Mouse (Mus musculus) stomach, postnatal 0 days (tissue): ENCODE results near the gene Mast4.

Source experiments
- CTCF ChIP-seq: IDR thresholded peaks from 2 replicates; pipeline ENCODE4 v1.5.1; 2016; ENCODE audit warnings: antibody characterized with exemption, low read depth, mild to moderate bottlenecking, moderate library complexity
- EP300 ChIP-seq: optimal IDR thresholded peaks from 2 replicates; pipeline ENCODE3; 2016; ENCODE audit warnings: antibody characterized with exemption

DNA sequence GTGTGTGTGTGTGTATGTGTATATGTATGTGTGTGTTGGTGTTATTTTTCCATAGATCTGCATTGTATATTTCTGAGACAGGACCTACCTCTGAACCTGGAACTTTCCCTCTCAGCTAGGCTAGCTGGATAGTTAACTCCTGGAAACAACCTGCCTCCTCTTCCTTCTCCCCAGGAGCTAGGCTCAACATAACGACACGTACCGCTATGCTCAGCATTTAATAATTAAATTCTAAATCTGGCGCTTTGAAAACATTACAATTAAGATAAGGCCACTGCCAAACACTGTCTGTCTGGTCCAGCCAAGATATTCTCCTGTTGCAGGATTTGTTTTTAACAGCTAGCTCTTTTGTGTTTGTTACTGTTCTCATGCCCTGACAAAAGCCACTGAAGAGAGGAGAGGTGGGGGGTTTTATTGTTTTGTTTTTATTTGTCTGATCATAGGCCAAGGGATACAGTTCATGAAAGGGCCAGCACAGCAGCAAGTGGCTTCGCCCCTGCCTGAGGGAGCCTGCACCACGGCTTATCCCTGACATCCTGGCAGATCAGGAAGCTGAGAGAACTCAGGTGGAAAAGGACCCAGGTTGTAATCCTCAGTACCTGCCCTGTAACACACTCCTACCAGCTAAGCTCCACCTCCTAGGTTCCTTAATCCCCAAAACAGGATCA lies 205.0 kb downstream of the Mast4 start:
- TF ChIP-seq CTCF (no peak), EP300 (no peak)
